Mouse (Mus musculus) forebrain, embryonic 14.5 days (tissue): ENCODE measurements around the gene Ctsw. TPM values are rescaled to one million over a fixed set of nuclear protein-coding genes. Genes with fewer than 3 reads are reported as not detected.
"Not testable (repeated sequence)": the region's sequence is repeated elsewhere in the genome, so short reads cannot be mapped to it uniquely, and the experiment has no call there.

Source experiments
- ATAC-seq: fragments of 200-750 bp; cut with Nextera tagmentation; 2 replicates; pipeline ENCODE4 v1.8.0; 2017; ENCODE audit warnings: mild to moderate bottlenecking, moderate library complexity
- DNase-seq: peaks from one replicate; pipeline ENCODE4 v3.0.0-alpha.2; 2015; ENCODE audit warnings: low spot score
- H3K27ac ChIP-seq: fragments of 300-500 bp; sonication (generic); 2 replicates; pipeline ENCODE4 v1.5.1; 2014; ENCODE audit warnings: low read depth, mild to moderate bottlenecking, control low read depth, low read length, moderate library complexity
- H3K27me3 ChIP-seq: fragments of 300-500 bp; sonication (generic); replicated peaks from 2 replicates; pipeline ENCODE4 v1.6.1; 2014; ENCODE audit warnings: low read length, control low read depth, mixed read lengths; ENCODE audit not compliant: control insufficient read depth, insufficient read depth
- H3K36me3 ChIP-seq: fragments of 300-500 bp; sonication (generic); 2 replicates; pipeline ENCODE4 v1.6.1; 2014; ENCODE audit warnings: low read length, control low read depth; ENCODE audit not compliant: control insufficient read depth, insufficient read depth
- H3K4me1 ChIP-seq: fragments of 300-500 bp; sonication (generic); 2 replicates; pipeline ENCODE4 v1.6.1; 2014; ENCODE audit warnings: antibody characterized with exemption, low read length, control low read depth; ENCODE audit not compliant: control insufficient read depth, insufficient read depth
- H3K4me2 ChIP-seq: fragments of 300-500 bp; sonication (generic); 2 replicates; pipeline ENCODE4 v1.6.1; 2014; ENCODE audit warnings: mild to moderate bottlenecking, control low read depth, low read length
- H3K4me3 ChIP-seq: fragments of 300-500 bp; sonication (generic); 2 replicates; pipeline ENCODE4 v1.5.1; 2014; ENCODE audit warnings: low read depth, low read length, control low read depth
- H3K9ac ChIP-seq: fragments of 300-500 bp; sonication (generic); 2 replicates; pipeline ENCODE4 v1.6.1; 2014; ENCODE audit warnings: mild to moderate bottlenecking, low read length, control low read depth, moderate library complexity
- H3K9me3 ChIP-seq: fragments of 300-500 bp; sonication (generic); replicated peaks from 2 replicates; pipeline ENCODE4 v1.6.1; 2016; ENCODE audit warnings: low read length, control low read depth, mixed read lengths; ENCODE audit not compliant: control insufficient read depth
- WGBS: fragments of 180-500 bp; shearing (Covaris S2); extraction: QIAGEN DNeasy Blood & Tissue Kit; methylation state at CpG from one replicate; pipeline ENCODE4 v1.1.7; 2014; 5-methylcytosine and 5-hydroxymethylcytosine counted together
- polyA plus RNA-seq: library from polyadenylated mRNA; unstranded; fragments of >200 nt; fragmentation: Nextera tagmentation; extraction: Ambion mirVana; gene quantifications from 2 replicates; pipeline ENCODE4 v1.2.1, GENCODE M21; 2014

The Ctsw gene
- polyA plus RNA-seq, 1 experiment from 2014 or later = 5.3 TPM

DNA sequence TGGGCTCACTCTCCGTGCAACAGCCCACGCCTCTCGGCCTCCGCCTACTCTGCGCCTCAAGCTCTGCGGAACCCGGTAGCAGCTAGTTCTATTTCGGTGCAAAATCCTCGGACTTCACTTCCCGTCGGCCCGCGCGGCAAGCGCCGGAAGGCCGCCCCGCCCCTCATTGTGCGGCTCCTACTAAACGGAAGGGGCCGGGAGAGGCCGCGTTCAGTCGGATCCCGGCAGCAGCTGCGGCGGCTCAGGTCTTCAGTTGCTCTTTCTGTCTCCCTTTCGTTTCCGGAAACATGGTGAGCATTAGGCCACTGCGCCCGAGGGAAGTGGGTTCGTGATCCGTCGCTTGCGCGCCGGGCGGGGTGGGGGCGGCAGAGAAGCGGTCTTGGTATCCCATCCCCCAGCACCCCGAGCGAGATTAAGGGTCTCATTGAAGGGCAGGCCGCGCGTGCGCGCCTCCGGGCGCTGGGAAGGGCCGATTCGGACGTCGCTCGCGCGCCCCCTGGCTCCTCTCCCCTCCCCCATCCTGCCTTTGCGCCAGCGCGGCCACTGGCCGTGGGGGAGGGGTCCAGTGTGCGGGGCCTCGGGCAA lies 22.1 kb upstream of the Ctsw start, which contains the start of gene Cfl1:
Gene Cfl1 (plus strand): TSS at position 143 of the 585 bp plus-strand sequence.
- DNase-seq = peak; percentile 98
- peak within 1 kb of the TSS; percentile 96 for H3K9ac ChIP-seq
- under 1% methylated on average over 45 of the region's 62 CpGs for WGBS
- peaks cover 44% of the 10 kb centered on the region for H3K36me3 ChIP-seq
- H3K4me1 ChIP-seq = peaks cover 14% of the 10 kb centered on the region
- no peaks in the 10 kb centered on the region for H3K9me3 ChIP-seq
- peak within 1 kb of the TSS; percentile 99 for H3K27ac ChIP-seq
- peak within 1 kb of the TSS; percentile 80 for H3K4me2 ChIP-seq
- peak within 1 kb of the TSS; percentile 100 for H3K4me3 ChIP-seq
- ATAC-seq = peak; percentile 80
- no peaks in the 10 kb centered on the region for H3K27me3 ChIP-seq

DNA sequence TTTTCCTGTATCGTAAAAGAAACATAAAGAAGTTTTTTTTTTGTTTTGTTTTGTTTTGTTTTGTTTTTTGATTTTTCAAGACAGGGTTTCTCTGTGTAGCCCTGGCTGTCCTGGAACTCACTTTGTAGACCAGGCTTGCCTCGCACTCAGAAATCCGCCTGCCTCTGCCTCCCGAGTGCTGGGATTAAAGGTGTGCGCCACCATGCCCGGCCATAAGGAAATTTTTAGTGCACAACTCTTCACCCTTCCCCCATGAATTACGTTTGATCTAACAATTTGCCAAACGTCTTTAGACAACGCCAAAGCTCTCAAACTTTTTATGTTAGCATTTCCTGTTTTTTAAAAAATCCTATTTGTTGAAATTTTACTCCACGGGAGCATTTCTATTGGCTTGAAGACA lies 21.4 kb upstream of the Ctsw start:
- H3K4me1 ChIP-seq = peaks cover 14% of the 10 kb centered on the region
- not testable (repeated sequence) for ATAC-seq, H3K9me3 ChIP-seq, H3K27me3 ChIP-seq, H3K9ac ChIP-seq, DNase-seq
- 52% methylated on average over 10 of the region's 10 CpGs for WGBS
- H3K36me3 ChIP-seq = peaks cover 45% of the 10 kb centered on the region
- H3K27ac ChIP-seq = peak overlapping the region; percentile 99; the same call in 1 of the 2 replicates
- H3K4me2 ChIP-seq = peak overlapping the region; percentile 80
- H3K4me3 ChIP-seq = peak overlapping the region; percentile 100

DNA sequence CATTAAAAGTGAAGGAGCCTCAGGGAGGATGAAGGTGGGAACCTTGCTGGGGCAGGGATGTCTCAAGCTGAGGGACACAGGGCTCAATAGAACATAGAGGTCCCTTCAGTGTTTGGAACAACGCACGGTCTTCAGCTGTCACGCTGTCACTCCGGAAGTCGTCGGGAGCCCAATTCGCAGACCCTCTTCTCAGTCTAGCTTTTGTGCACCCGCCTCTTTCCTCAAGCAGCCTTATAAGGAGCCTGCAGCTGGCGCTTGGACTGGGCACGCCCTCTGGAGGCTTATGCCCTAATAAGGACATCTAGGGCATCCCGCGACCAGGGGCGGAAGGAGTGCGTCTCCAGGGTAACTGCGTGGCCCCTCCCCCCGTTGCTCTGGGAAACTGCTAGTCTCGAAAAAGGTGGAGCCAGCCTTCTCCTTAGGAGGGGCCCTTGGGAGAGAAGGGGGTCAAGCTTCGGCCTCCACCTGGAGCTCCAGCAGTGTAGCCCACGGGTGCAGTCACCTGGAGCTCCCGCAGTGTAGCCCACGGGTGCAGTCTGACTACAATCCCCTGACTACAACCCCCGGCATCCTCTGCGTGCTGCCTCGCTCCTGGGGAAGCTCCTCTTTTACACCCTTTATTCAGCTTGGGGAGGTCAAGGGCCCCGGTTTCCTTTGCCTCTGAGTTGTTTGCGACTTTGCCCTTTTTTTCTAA lies 20.7 kb upstream of the Ctsw start:
- H3K4me3 ChIP-seq = peak overlapping the region; percentile 49
- WGBS = under 1% methylated on average over 26 of the region's 26 CpGs
- peaks cover 14% of the 10 kb centered on the region for H3K4me1 ChIP-seq
- DNase-seq (peak; percentile 97), ATAC-seq (peak; percentile 75)
- H3K27ac ChIP-seq = peak overlapping the region; percentile 97
- H3K9me3 ChIP-seq = no peaks in the 10 kb centered on the region
- peak overlapping the region; percentile 70 for H3K9ac ChIP-seq
- peak overlapping the region; percentile 80 for H3K4me2 ChIP-seq
- H3K27me3 ChIP-seq = no peaks in the 10 kb centered on the region
- peaks cover 45% of the 10 kb centered on the region for H3K36me3 ChIP-seq

- H3K27ac ChIP-seq = peak within 1 kb of the TSS; percentile 97
- H3K4me2 ChIP-seq = peak within 1 kb of the TSS; percentile 80
- DNase-seq = peak; percentile 96
- peaks cover 14% of the 10 kb centered on the region for H3K4me1 ChIP-seq
- H3K4me3 ChIP-seq = peak within 1 kb of the TSS; percentile 49
- ATAC-seq = peak; percentile 55
- H3K27me3 ChIP-seq = no peaks in the 10 kb centered on the region
- no peaks in the 10 kb centered on the region for H3K9me3 ChIP-seq
- H3K36me3 ChIP-seq = peaks cover 45% of the 10 kb centered on the region
- peak within 1 kb of the TSS; percentile 70 for H3K9ac ChIP-seq
- under 1% methylated on average over 39 of the region's 39 CpGs for WGBS
Observed at GRCm38 (mm10) chr19:5487768-5488550, 19.7 kb upstream of the Ctsw start, which contains the start of gene Mus81. TSS of gene Mus81 (minus strand) at chr19:5488402.

DNA sequence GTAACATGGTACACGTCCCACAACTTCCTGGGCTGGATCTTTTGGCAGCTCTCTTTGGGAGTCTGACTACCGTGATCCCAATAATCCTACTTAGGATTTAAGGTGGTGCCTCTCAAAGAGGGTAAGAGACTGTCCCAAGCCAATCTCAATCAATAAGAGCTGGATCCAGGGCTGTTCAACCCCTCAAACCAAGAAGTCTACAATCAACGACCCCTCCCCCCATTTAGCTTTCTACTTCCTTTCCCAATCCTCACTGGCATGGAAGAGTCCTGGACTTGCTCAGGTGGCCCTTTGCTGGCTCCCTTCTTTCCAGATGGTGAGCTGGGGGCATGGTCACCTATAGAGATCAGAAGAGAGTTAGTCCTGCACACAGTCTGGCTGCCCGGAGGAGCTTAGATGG lies 18.5 kb upstream of the Ctsw start:
- Histone ChIP-seq H3K4me1 (peaks cover 7% of the 10 kb centered on the region), H3K4me2 (no peak overlapping the region), H3K36me3 (peaks cover 47% of the 10 kb centered on the region), H3K27ac (no peak overlapping the region), H3K4me3 (no peak overlapping the region), H3K9ac (no peak overlapping the region), H3K9me3 (no peaks in the 10 kb centered on the region), H3K27me3 (no peaks in the 10 kb centered on the region)
- no peak for ATAC-seq
- no peak for DNase-seq
- 97% methylated on average over 4 of the region's 4 CpGs for WGBS

DNA sequence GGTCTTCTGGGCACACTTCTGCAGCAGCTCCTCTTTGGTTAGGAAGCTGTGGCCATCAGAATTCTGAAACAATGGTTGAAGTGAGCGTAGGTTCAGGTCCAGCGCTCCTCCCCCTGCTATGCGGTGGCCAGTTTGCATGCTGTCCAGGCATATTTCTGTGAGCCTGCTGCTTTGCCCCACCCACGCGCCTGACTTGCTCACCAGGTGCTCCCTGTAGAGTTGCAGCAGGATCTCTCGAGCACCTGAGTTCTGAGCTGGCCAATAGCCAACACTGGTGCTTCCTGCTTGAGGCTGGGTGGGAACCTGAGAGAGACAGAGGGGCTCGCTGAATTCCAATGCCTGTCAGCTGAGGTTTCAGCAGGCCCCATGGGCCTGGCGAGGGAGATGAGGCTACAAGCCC lies 18.0 kb upstream of the Ctsw start:
- peaks cover 6% of the 10 kb centered on the region for H3K4me1 ChIP-seq
- H3K27ac ChIP-seq = no peak overlapping the region
- ATAC-seq (no peak), DNase-seq (no peak)
- no peak overlapping the region for H3K9ac ChIP-seq
- no peaks in the 10 kb centered on the region for H3K9me3 ChIP-seq
- H3K27me3 ChIP-seq = no peaks in the 10 kb centered on the region
- no peak overlapping the region for H3K4me2 ChIP-seq
- peaks cover 52% of the 10 kb centered on the region for H3K36me3 ChIP-seq
- 84% methylated on average over 8 of the region's 8 CpGs for WGBS
- H3K4me3 ChIP-seq = no peak overlapping the region

DNA sequence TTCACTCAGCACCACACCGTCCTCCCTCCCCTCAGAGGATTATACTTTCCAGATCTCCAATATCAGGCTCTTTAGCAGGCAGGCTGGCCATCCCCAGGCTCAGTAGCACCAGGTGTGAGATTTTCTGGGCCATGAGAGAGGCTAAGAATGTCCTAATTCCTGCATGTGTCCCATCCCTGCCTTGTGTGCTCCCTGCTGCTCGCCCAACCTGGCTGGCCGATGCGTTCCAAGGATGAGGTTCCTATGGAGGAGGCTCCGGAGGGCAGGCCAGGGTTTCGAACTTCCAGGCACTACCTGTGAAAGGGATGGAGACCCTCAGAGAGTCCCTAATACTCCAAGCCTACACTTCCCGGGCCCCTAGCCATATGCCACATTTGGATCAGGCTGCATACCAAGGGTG lies 17.5 kb upstream of the Ctsw start:
- Histone ChIP-seq H3K4me3 (no peak overlapping the region), H3K9ac (no peak overlapping the region), H3K9me3 (no peaks in the 10 kb centered on the region), H3K27me3 (no peaks in the 10 kb centered on the region), H3K4me1 (peaks cover 6% of the 10 kb centered on the region), H3K27ac (no peak overlapping the region), H3K4me2 (no peak overlapping the region), H3K36me3 (peaks cover 56% of the 10 kb centered on the region)
- ATAC-seq (no peak), DNase-seq (no peak)
- WGBS = 93% methylated on average over 7 of the region's 7 CpGs

- H3K9ac ChIP-seq = no peak overlapping the region
Observed at GRCm38 (mm10) chr19:5485371-5485770, 17.1 kb upstream of the Ctsw start.

More at GRCm38 (mm10) chr19:5485371-5485770, 17.1 kb upstream of the Ctsw start:
- Histone ChIP-seq H3K27me3 (no peaks in the 10 kb centered on the region), H3K9me3 (no peaks in the 10 kb centered on the region), H3K36me3 (peaks cover 59% of the 10 kb centered on the region), H3K4me1 (peaks cover 6% of the 10 kb centered on the region), H3K4me3 (no peak overlapping the region), H3K4me2 (no peak overlapping the region), H3K27ac (no peak overlapping the region)
- 92% methylated on average over 8 of the region's 8 CpGs for WGBS
- ATAC-seq = no peak
- DNase-seq = no peak
